Mouse (Mus musculus): ENCODE data around the gene Osbpl8. TPM values are rescaled to one million over a fixed set of nuclear protein-coding genes. Genes with fewer than 3 reads are reported as not detected.
A peak's percentile ranks its signal among the peaks of the same experiment; 100 is the strongest.
"Not testable (repeated sequence)": the region's sequence is repeated elsewhere in the genome, so short reads cannot be mapped to it uniquely, and the experiment has no call there.

The Osbpl8 gene
- polyA plus RNA-seq, 1 experiment from 2014 or later = 9.0 TPM

GRCm38 (mm10) chr10:111226508-111226907, 62.0 kb downstream of the Osbpl8 start:
- peak; percentile 52; the same call in 1 of the 2 replicates for ATAC-seq (replicated peaks; ENCODE audit: low FRiP score)
- Histone ChIP-seq H3K9me3 (replicated peaks) (no peaks in the 10 kb centered on the region), H3K4me2 (no peak overlapping the region), H3K27ac (no peak overlapping the region), H3K27me3 (no peaks in the 10 kb centered on the region), H3K36me3 (no peaks in the 10 kb centered on the region), H3K4me1 (no peaks in the 10 kb centered on the region), H3K9ac (no peak overlapping the region), H3K4me3 (replicated peaks) (no peak overlapping the region)
- WGBS = 19% methylated on average over 3 of the region's 3 CpGs

- peaks cover 13% of the 10 kb centered on the region for H3K4me1 ChIP-seq
- not testable (repeated sequence) for H3K36me3 ChIP-seq; H3K27me3 ChIP-seq; H3K4me2 ChIP-seq; H3K4me3 ChIP-seq (replicated peaks); ATAC-seq (replicated peaks; ENCODE audit: low FRiP score); H3K27ac ChIP-seq; H3K9ac ChIP-seq; H3K9me3 ChIP-seq (replicated peaks)
- 90% methylated on average over 7 of the region's 7 CpGs for WGBS
Measured at GRCm38 (mm10) chr10:111232237-111232636, 67.7 kb downstream of the Osbpl8 start.

GRCm38 (mm10) chr10:111233476-111234130, 69.1 kb downstream of the Osbpl8 start:
- WGBS = 62% methylated on average over 6 of the region's 6 CpGs
- Histone ChIP-seq H3K9ac (no peak overlapping the region), H3K4me2 (no peak overlapping the region), H3K27ac (no peak overlapping the region), H3K4me3 (replicated peaks) (no peak overlapping the region), H3K9me3 (replicated peaks) (no peaks in the 10 kb centered on the region), H3K4me1 (peaks cover 13% of the 10 kb centered on the region), H3K27me3 (no peaks in the 10 kb centered on the region), H3K36me3 (no peaks in the 10 kb centered on the region)
- no peak for ATAC-seq (replicated peaks; ENCODE audit: low FRiP score)

GRCm38 (mm10) chr10:111234450-111235288, 70.1 kb downstream of the Osbpl8 start:
- no peaks in the 10 kb centered on the region for H3K9me3 ChIP-seq (replicated peaks)
- no peaks in the 10 kb centered on the region for H3K27me3 ChIP-seq
- H3K27ac ChIP-seq = 0 out of 2 replicates have a peak overlapping the region, but pooled peaks have one; percentile 37
- no peak overlapping the region for H3K4me3 ChIP-seq (replicated peaks)
- ATAC-seq (replicated peaks; ENCODE audit: low FRiP score) = peak; percentile 36
- H3K36me3 ChIP-seq = no peaks in the 10 kb centered on the region
- H3K4me1 ChIP-seq = peaks cover 13% of the 10 kb centered on the region
- 26% methylated on average over 6 of the region's 6 CpGs for WGBS
- no peak overlapping the region for H3K9ac ChIP-seq
- no peak overlapping the region for H3K4me2 ChIP-seq

- Histone ChIP-seq H3K4me3 (replicated peaks) (no peak overlapping the region), H3K27me3 (no peaks in the 10 kb centered on the region), H3K36me3 (no peaks in the 10 kb centered on the region), H3K4me2 (no peak overlapping the region), H3K27ac (0 out of 2 replicates have a peak overlapping the region, but pooled peaks have one; percentile 22), H3K9ac (no peak overlapping the region), H3K9me3 (replicated peaks) (no peaks in the 10 kb centered on the region), H3K4me1 (peaks cover 13% of the 10 kb centered on the region)
- ATAC-seq (replicated peaks; ENCODE audit: low FRiP score) = no peak
- WGBS = 48% methylated on average over 6 of the region's 6 CpGs
Measured at GRCm38 (mm10) chr10:111235289-111235570, 70.7 kb downstream of the Osbpl8 start.

GRCm38 (mm10) chr10:111237434-111237833, 72.9 kb downstream of the Osbpl8 start:
- no peak for ATAC-seq (replicated peaks; ENCODE audit: low FRiP score)

GRCm38 (mm10) chr10:111242677-111243076, 78.1 kb downstream of the Osbpl8 start:
- WGBS = 80% methylated on average over 7 of the region's 7 CpGs
- no peak overlapping the region for H3K4me3 ChIP-seq (replicated peaks)
- no peaks in the 10 kb centered on the region for H3K4me1 ChIP-seq
- no peaks in the 10 kb centered on the region for H3K27me3 ChIP-seq
- H3K9ac ChIP-seq = no peak overlapping the region
- H3K36me3 ChIP-seq = no peaks in the 10 kb centered on the region
- H3K27ac ChIP-seq = no peak overlapping the region
- no peaks in the 10 kb centered on the region for H3K9me3 ChIP-seq (replicated peaks)
- no peak for ATAC-seq (replicated peaks; ENCODE audit: low FRiP score)
- no peak overlapping the region for H3K4me2 ChIP-seq

More at GRCm38 (mm10) chr10:111237434-111237833, 72.9 kb downstream of the Osbpl8 start:
- 83% methylated on average over 5 of the region's 5 CpGs for WGBS
- Histone ChIP-seq H3K4me2 (no peak overlapping the region), H3K27me3 (no peaks in the 10 kb centered on the region), H3K9me3 (replicated peaks) (no peaks in the 10 kb centered on the region), H3K36me3 (no peaks in the 10 kb centered on the region), H3K27ac (no peak overlapping the region), H3K4me1 (peaks cover 13% of the 10 kb centered on the region), H3K9ac (no peak overlapping the region), H3K4me3 (replicated peaks) (no peak overlapping the region)

GRCm38 (mm10) chr10:111247609-111248008, 83.1 kb downstream of the Osbpl8 start:
- Histone ChIP-seq H3K4me1 (0 out of 2 replicates have a peak, but pooled peaks cover 4% of the 10 kb centered on the region), H3K4me2 (0 out of 2 replicates have a peak overlapping the region, but pooled peaks have one; percentile 22), H3K9me3 (replicated peaks) (no peaks in the 10 kb centered on the region), H3K27ac (no peak overlapping the region), H3K9ac (no peak overlapping the region), H3K4me3 (replicated peaks) (no peak overlapping the region), H3K27me3 (no peaks in the 10 kb centered on the region), H3K36me3 (no peaks in the 10 kb centered on the region)
- WGBS = 45% methylated on average over 4 of the region's 4 CpGs
- ATAC-seq (replicated peaks; ENCODE audit: low FRiP score) = no peak

GRCm38 (mm10) chr10:111248177-111248576, 83.6 kb downstream of the Osbpl8 start:
- Histone ChIP-seq H3K9me3 (replicated peaks) (no peaks in the 10 kb centered on the region), H3K36me3 (no peaks in the 10 kb centered on the region), H3K4me3 (replicated peaks) (no peak overlapping the region), H3K27ac (no peak overlapping the region), H3K4me1 (0 out of 2 replicates have a peak, but pooled peaks cover 4% of the 10 kb centered on the region), H3K9ac (no peak overlapping the region), H3K27me3 (no peaks in the 10 kb centered on the region), H3K4me2 (peak overlapping the region; percentile 22; the same call in 1 of the 2 replicates)
- 28% methylated on average over 6 of the region's 6 CpGs for WGBS
- ATAC-seq (replicated peaks; ENCODE audit: low FRiP score) = no peak

GRCm38 (mm10) chr10:111250192-111250591, 85.6 kb downstream of the Osbpl8 start:
- H3K27ac ChIP-seq = no peak overlapping the region
- no peak overlapping the region for H3K9ac ChIP-seq
- 90% methylated on average over 4 of the region's 4 CpGs for WGBS
- ATAC-seq (replicated peaks; ENCODE audit: low FRiP score) = no peak
- H3K4me1 ChIP-seq = 0 out of 2 replicates have a peak, but pooled peaks cover 4% of the 10 kb centered on the region
- H3K4me2 ChIP-seq = no peak overlapping the region
- H3K36me3 ChIP-seq = no peaks in the 10 kb centered on the region
- no peak overlapping the region for H3K4me3 ChIP-seq (replicated peaks)
- H3K27me3 ChIP-seq = no peaks in the 10 kb centered on the region
- no peaks in the 10 kb centered on the region for H3K9me3 ChIP-seq (replicated peaks)

- no peaks in the 10 kb centered on the region for H3K27me3 ChIP-seq
- WGBS = 73% methylated on average over 5 of the region's 5 CpGs
- no peaks in the 10 kb centered on the region for H3K9me3 ChIP-seq (replicated peaks)
- no peaks in the 10 kb centered on the region for H3K36me3 ChIP-seq
- H3K4me3 ChIP-seq (replicated peaks) = no peak overlapping the region
- no peak for ATAC-seq (replicated peaks; ENCODE audit: low FRiP score)
- H3K4me2 ChIP-seq = no peak overlapping the region
- H3K27ac ChIP-seq = no peak overlapping the region
- no peak overlapping the region for H3K9ac ChIP-seq
- H3K4me1 ChIP-seq = 0 out of 2 replicates have a peak, but pooled peaks cover 4% of the 10 kb centered on the region
Measured at GRCm38 (mm10) chr10:111251666-111252065, 87.1 kb downstream of the Osbpl8 start.

GRCm38 (mm10) chr10:111255228-111255627, 90.7 kb downstream of the Osbpl8 start:
- no peaks in the 10 kb centered on the region for H3K27me3 ChIP-seq
- no peak overlapping the region for H3K4me3 ChIP-seq (replicated peaks)
- H3K4me2 ChIP-seq = no peak overlapping the region
- H3K36me3 ChIP-seq = no peaks in the 10 kb centered on the region
- H3K4me1 ChIP-seq = no peaks in the 10 kb centered on the region
- no peak overlapping the region for H3K27ac ChIP-seq
- ATAC-seq (replicated peaks; ENCODE audit: low FRiP score) = no peak
- WGBS = 97% methylated on average over 6 of the region's 6 CpGs
- no peak overlapping the region for H3K9ac ChIP-seq
- no peaks in the 10 kb centered on the region for H3K9me3 ChIP-seq (replicated peaks)
